Mouse (Mus musculus) heart, postnatal 0 days (tissue): ENCODE results near the gene A330070K13Rik. TPM values are rescaled to one million over a fixed set of nuclear protein-coding genes. Genes with fewer than 3 reads are reported as not detected.

ENCODE experiments used
- ATAC-seq: fragments of 200-750 bp; cut with Nextera tagmentation; 2 replicates; pipeline ENCODE4 v1.8.0; 2017; ENCODE audit warnings: low read depth, moderate number of reproducible peaks, moderate library complexity; ENCODE audit not compliant: insufficient read depth
- DNase-seq: peaks from one replicate; pipeline ENCODE4 v3.0.0-alpha.2; 2016; ENCODE audit warnings: low spot score
- H3K27ac ChIP-seq: fragments of 300-500 bp; sonication (generic); 2 replicates; pipeline ENCODE4 v1.5.1; 2014; ENCODE audit warnings: low read depth, mild to moderate bottlenecking
- H3K27me3 ChIP-seq: fragments of 300-500 bp; sonication (generic); 2 replicates; pipeline ENCODE4 v1.6.1; 2014; ENCODE audit warnings: low read length, mixed read lengths; ENCODE audit not compliant: control insufficient read depth, insufficient read depth
- H3K36me3 ChIP-seq: fragments of 300-500 bp; sonication (generic); replicated peaks from 2 replicates; pipeline ENCODE4 v1.6.1; 2014; ENCODE audit warnings: low read length, mixed read lengths; ENCODE audit not compliant: control insufficient read depth, insufficient read depth
- H3K4me1 ChIP-seq: fragments of 300-500 bp; sonication (generic); 2 replicates; pipeline ENCODE4 v1.6.1; 2014; ENCODE audit warnings: antibody characterized with exemption; ENCODE audit not compliant: control insufficient read depth, insufficient read depth
- H3K4me2 ChIP-seq: fragments of 300-500 bp; sonication (generic); 2 replicates; pipeline ENCODE4 v1.6.1; 2014; ENCODE audit warnings: low read depth, mild to moderate bottlenecking, low read length, moderate library complexity
- H3K4me3 ChIP-seq: fragments of 300-500 bp; sonication (generic); 2 replicates; pipeline ENCODE4 v1.5.1; 2014; ENCODE audit warnings: low read depth, low read length
- H3K9ac ChIP-seq: fragments of 300-500 bp; sonication (generic); replicated peaks from 2 replicates; pipeline ENCODE4 v1.6.1; 2014; ENCODE audit warnings: low read depth, low read length, mixed read lengths
- H3K9me3 ChIP-seq: fragments of 300-500 bp; sonication (generic); replicated peaks from 2 replicates; pipeline ENCODE4 v1.6.1; 2016; ENCODE audit warnings: low read length; ENCODE audit not compliant: control insufficient read depth
- CTCF ChIP-seq: IDR thresholded peaks from 2 replicates; pipeline ENCODE4 v1.5.1; 2016; ENCODE audit warnings: antibody characterized with exemption, control low read depth, low read depth
- EP300 ChIP-seq: IDR thresholded peaks from 2 replicates; pipeline ENCODE4 v1.6.1; 2016; ENCODE audit warnings: antibody characterized with exemption, low read depth
- WGBS: fragments of 180-500 bp; shearing (Covaris S2); extraction: QIAGEN DNeasy Blood & Tissue Kit; methylation state at CpG from one replicate; pipeline ENCODE4 v1.1.7; 2014; 5-methylcytosine and 5-hydroxymethylcytosine counted together
- polyA plus RNA-seq: library from polyadenylated mRNA; unstranded; fragments of >200 nt; fragmentation: Nextera tagmentation; extraction: Ambion mirVana; gene quantifications from 2 replicates; pipeline ENCODE4 v1.2.1, GENCODE M21; 2015
- total RNA-seq: library from RNA; depleted of rRNA; stranded (reverse); fragments of >200 nt; gene quantifications from 2 replicates; pipeline ENCODE4 v1.2.3, GENCODE M21; 2014; ENCODE audit warnings: low replicate concordance; rRNA removed

A330070K13Rik gene
- total and polyA plus RNA-seq, 2 experiments from 2014 or later, result not detected

- ATAC-seq, result no peak
- Histone ChIP-seq H3K9ac (no peak overlapping the region), H3K4me3 (no peak overlapping the region), H3K36me3 (peaks cover 19% of the 10 kb centered on the region; the same call in 1 of the 2 replicates), H3K4me2 (no peak overlapping the region), H3K4me1 (no peaks in the 10 kb centered on the region), H3K9me3 (no peaks in the 10 kb centered on the region), H3K27me3 (no peaks in the 10 kb centered on the region), H3K27ac (no peak overlapping the region)
- DNase-seq, result no peak
- WGBS, result 63% methylated on average over 2 of the region's 2 CpGs
- TF ChIP-seq EP300 (no peak), CTCF (no peak)
Observed at GRCm38 (mm10) chr5:130329889-130330288, 54.5 kb downstream of the A330070K13Rik start.

Other genes with a start within 250 kb of the A330070K13Rik start
- gene Kctd7, start 239.8 kb downstream of the A330070K13Rik start, total RNA-seq, result 1.2 and 4.8 TPM in 2 replicates
- 3.7 and 4.2 TPM in 2 replicates for gene Kctd7, start 239.8 kb downstream of the A330070K13Rik start, polyA plus RNA-seq
- gene Rabgef1, start 212.8 kb downstream of the A330070K13Rik start, total RNA-seq, result 4.6 and 17.5 TPM in 2 replicates
- 16.7 and 19.8 TPM in 2 replicates for gene Rabgef1, start 212.8 kb downstream of the A330070K13Rik start, polyA plus RNA-seq
- gene Tmem248, start 167.6 kb downstream of the A330070K13Rik start, total RNA-seq, result 31.9 and 38.1 TPM in 2 replicates
- gene Tmem248, start 167.6 kb downstream of the A330070K13Rik start, polyA plus RNA-seq, result 23.9 and 24.5 TPM in 2 replicates
- gene Sbds, start 129.1 kb downstream of the A330070K13Rik start, total RNA-seq, result 8.6 and 15.7 TPM in 2 replicates
- 56.9 and 57.6 TPM in 2 replicates for gene Sbds, start 129.1 kb downstream of the A330070K13Rik start, polyA plus RNA-seq
- gene Tyw1, start 129.0 kb downstream of the A330070K13Rik start, total RNA-seq, result 7.0 and 18.9 TPM in 2 replicates
- gene Tyw1, start 129.0 kb downstream of the A330070K13Rik start, polyA plus RNA-seq, result 11.1 and 11.6 TPM in 2 replicates
- gene Caln1, start 15.2 kb downstream of the A330070K13Rik start, total RNA-seq, result not detected in 2 replicates
- gene Caln1, start 15.2 kb downstream of the A330070K13Rik start, polyA plus RNA-seq, result 0.11 TPM in 1 of 2 replicates, not detected in the other